Mouse (Mus musculus) forebrain, embryonic 15.5 days (tissue): Measurements from ENCODE around the gene Rps15. TPM values are rescaled to one million over a fixed set of nuclear protein-coding genes. Genes with fewer than 3 reads are reported as not detected.

Experiments
- ATAC-seq: fragments of 200-750 bp; cut with Nextera tagmentation; replicated peaks from 2 replicates; pipeline ENCODE4 v1.8.0; 2017; ENCODE audit warnings: mild to moderate bottlenecking, moderate TSS enrichment, moderate library complexity
- H3K27ac ChIP-seq: fragments of 300-500 bp; sonication (generic); replicated peaks from 2 replicates; pipeline ENCODE4 v1.5.1; 2015; ENCODE audit warnings: mild to moderate bottlenecking, inconsistent platforms
- H3K27me3 ChIP-seq: fragments of 300-500 bp; sonication (generic); 2 replicates; pipeline ENCODE4 v1.6.1; 2015; ENCODE audit warnings: inconsistent platforms
- H3K36me3 ChIP-seq: fragments of 300-500 bp; sonication (generic); 2 replicates; pipeline ENCODE4 v1.6.1; 2015; ENCODE audit warnings: mild to moderate bottlenecking, inconsistent platforms
- H3K4me1 ChIP-seq: fragments of 300-500 bp; sonication (generic); 2 replicates; pipeline ENCODE4 v1.6.1; 2015; ENCODE audit warnings: inconsistent platforms
- H3K4me2 ChIP-seq: fragments of 300-500 bp; sonication (generic); replicated peaks from 2 replicates; pipeline ENCODE4 v1.6.1; 2015; ENCODE audit warnings: mild to moderate bottlenecking, inconsistent platforms
- H3K4me3 ChIP-seq: fragments of 300-500 bp; sonication (generic); 2 replicates; pipeline ENCODE4 v1.5.1; 2015; ENCODE audit warnings: mild to moderate bottlenecking, inconsistent platforms
- H3K9ac ChIP-seq: fragments of 300-500 bp; sonication (generic); replicated peaks from 2 replicates; pipeline ENCODE4 v1.6.1; 2015; ENCODE audit warnings: mild to moderate bottlenecking, inconsistent platforms
- H3K9me3 ChIP-seq: fragments of 300-500 bp; sonication (generic); 2 replicates; pipeline ENCODE4 v1.6.1; 2016; ENCODE audit warnings: inconsistent platforms
- WGBS: fragments of 180-500 bp; shearing (Covaris S2); methylation state at CpG from one replicate; pipeline ENCODE4 v1.1.7; 2015; ENCODE audit warnings: mixed read lengths; 5-methylcytosine and 5-hydroxymethylcytosine counted together
- polyA plus RNA-seq: library from polyadenylated mRNA; unstranded; fragments of >200 nt; fragmentation: Nextera tagmentation; extraction: Ambion mirVana; gene quantifications from 2 replicates; pipeline ENCODE4 v1.2.1, GENCODE M21; 2015

The Rps15 gene
- polyA plus RNA-seq, 1 experiment from 2014 or later, result 628 TPM

DNA sequence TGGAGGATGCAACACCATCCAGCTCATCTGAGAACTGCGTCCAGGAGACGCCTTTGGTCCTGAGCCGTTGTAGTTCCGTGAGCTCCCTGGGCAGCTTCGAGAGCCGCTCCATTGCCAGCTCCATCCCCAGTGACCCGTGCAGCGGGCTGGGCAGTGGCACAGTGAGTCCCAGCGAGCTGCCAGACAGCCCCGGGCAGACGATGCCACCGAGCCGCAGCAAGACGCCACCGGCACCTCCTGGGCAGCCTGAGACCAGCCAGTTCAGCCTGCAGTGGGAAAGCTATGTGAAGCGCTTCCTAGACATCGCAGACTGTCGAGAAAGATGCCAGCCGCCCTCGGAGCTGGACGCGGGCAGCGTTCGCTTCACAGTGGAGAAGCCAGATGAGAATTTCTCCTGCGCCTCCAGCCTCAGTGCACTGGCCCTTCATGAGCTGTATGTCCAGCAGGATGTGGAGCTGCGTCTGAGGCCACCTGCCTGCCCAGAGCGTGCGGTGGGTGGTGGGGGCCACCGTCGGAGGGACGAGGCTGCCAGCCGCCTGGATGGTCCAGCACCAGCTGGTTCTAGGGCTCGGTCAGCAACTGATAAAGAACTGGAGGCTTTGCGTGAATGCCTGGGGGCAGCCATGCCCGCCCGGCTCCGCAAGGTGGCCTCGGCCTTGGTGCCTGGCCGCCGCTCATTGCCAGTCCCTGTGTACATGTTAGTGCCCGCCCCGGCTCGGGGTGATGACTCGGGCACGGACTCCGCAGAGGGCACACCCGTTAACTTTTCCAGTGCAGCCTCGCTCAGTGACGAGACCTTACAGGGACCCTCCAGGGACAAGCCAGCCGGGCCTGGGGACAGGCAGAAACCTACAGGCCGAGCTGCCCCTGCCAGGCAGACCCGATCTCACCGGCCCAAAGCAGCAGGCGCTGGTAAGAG lies 20.6 kb downstream of the Rps15 start:
- no peak overlapping the region for H3K27ac ChIP-seq
- H3K27me3 ChIP-seq, result no peaks in the 10 kb centered on the region
- H3K36me3 ChIP-seq, result peaks cover 98% of the 10 kb centered on the region
- H3K4me2 ChIP-seq, result no peak overlapping the region
- H3K4me1 ChIP-seq, result peaks cover 38% of the 10 kb centered on the region
- ATAC-seq, result no peak
- no peak overlapping the region for H3K4me3 ChIP-seq
- no peaks in the 10 kb centered on the region for H3K9me3 ChIP-seq
- 72% methylated on average over 54 of the region's 54 CpGs for WGBS
- no peak overlapping the region for H3K9ac ChIP-seq

DNA sequence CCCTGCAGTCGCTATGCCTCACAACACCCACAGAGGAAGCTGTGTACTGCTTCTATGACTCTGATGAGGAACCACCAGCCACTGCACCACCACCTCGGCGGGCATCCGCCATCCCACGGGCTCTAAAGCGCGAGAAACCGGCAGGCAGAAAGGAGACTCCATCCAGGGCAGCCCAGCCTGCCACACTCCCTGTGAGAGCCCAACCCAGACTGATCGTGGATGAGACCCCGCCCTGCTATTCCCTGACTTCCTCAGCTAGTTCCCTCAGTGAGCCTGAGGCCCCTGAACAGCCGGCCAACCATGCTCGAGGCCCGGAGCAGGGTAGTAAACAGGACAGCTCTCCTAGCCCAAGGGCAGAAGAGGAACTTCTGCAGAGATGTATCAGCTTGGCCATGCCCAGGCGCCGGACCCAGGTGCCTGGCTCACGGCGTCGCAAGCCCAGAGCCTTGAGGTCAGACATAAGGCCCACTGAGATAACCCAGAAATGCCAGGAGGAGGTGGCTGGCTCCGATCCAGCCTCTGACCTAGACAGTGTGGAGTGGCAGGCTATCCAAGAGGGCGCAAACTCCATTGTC lies 21.5 kb downstream of the Rps15 start:
- Histone ChIP-seq H3K27ac (no peak overlapping the region), H3K4me1 (peaks cover 43% of the 10 kb centered on the region), H3K4me3 (no peak overlapping the region), H3K27me3 (no peaks in the 10 kb centered on the region), H3K36me3 (peaks cover 97% of the 10 kb centered on the region), H3K4me2 (no peak overlapping the region), H3K9me3 (no peaks in the 10 kb centered on the region), H3K9ac (no peak overlapping the region)
- 71% methylated on average over 20 of the region's 20 CpGs for WGBS
- ATAC-seq, result no peak

DNA sequence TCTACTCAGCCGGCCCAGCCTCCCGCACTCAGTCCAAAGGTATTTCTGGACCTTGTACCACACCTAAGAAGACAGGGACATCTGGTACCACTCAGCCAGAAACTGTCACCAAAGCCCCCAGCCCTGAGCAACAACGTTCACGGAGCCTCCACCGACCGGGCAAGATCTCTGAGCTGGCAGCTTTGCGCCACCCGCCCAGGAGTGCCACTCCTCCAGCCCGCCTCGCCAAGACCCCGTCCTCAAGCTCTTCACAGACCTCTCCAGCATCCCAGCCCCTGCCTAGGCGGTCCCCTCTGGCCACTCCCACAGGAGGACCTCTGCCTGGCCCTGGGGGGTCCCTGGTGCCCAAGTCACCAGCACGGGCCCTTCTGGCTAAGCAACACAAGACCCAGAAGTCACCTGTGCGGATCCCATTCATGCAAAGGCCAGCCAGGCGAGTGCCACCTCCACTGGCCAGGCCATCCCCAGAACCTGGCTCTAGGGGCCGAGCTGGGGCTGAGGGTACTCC lies 22.3 kb downstream of the Rps15 start:
- Histone ChIP-seq H3K4me2 (no peak overlapping the region), H3K9me3 (no peaks in the 10 kb centered on the region), H3K27me3 (no peaks in the 10 kb centered on the region), H3K36me3 (peaks cover 89% of the 10 kb centered on the region), H3K4me3 (no peak overlapping the region), H3K9ac (no peak overlapping the region), H3K27ac (no peak overlapping the region), H3K4me1 (peaks cover 51% of the 10 kb centered on the region)
- WGBS, result 61% methylated on average over 16 of the region's 16 CpGs
- no peak for ATAC-seq

DNA sequence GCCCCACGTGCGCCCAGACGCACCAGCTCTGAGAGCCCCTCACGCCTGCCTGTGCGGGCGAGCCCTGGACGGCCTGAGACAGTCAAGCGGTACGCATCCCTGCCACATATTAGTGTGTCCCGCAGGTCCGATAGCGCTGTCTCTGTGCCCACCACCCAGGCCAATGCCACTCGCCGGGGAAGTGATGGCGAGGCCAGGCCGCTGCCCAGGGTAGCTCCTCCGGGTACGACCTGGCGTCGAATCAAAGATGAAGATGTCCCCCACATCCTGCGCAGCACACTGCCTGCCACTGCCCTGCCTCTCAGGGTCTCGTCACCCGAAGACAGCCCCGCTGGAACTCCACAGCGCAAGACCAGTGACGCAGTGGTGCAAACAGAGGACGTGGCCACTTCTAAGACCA lies 23.1 kb downstream of the Rps15 start:
- Histone ChIP-seq H3K4me1 (peaks cover 57% of the 10 kb centered on the region), H3K9ac (no peak overlapping the region), H3K4me3 (no peak overlapping the region), H3K27me3 (no peaks in the 10 kb centered on the region), H3K9me3 (no peaks in the 10 kb centered on the region), H3K27ac (no peak overlapping the region), H3K36me3 (peaks cover 83% of the 10 kb centered on the region), H3K4me2 (no peak overlapping the region)
- no peak for ATAC-seq
- 62% methylated on average over 27 of the region's 27 CpGs for WGBS

DNA sequence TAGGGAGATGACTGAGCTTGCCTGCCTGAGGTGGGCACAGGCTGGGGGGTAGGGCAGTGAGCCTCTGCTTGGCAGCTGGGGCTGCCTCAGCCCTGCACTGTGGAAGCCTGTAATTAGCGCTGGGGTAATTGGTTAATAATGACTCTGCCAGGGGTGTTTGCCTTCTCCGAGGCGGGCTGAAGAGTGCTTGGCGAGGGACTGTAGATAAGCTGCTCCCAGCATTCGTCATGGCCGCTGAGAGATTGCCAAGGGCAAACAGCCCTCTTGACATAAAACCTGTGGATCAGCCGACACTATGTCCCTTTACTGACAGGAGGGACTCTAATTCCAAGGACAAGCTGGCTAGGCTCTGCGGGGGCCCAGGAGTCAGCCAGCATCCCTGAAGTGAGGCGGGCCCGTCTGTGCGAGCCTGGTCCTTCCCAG lies 24.1 kb downstream of the Rps15 start:
- H3K4me1 ChIP-seq, result peaks cover 61% of the 10 kb centered on the region
- no peak overlapping the region for H3K9ac ChIP-seq
- ATAC-seq, result peak; percentile 17; the same call in 1 of the 2 replicates
- no peaks in the 10 kb centered on the region for H3K9me3 ChIP-seq
- H3K36me3 ChIP-seq, result peaks cover 73% of the 10 kb centered on the region
- H3K4me3 ChIP-seq, result no peak overlapping the region
- H3K27ac ChIP-seq, result peak overlapping the region; percentile 4; the same call in 1 of the 2 replicates
- no peak overlapping the region for H3K4me2 ChIP-seq
- 27% methylated on average over 11 of the region's 11 CpGs for WGBS
- no peaks in the 10 kb centered on the region for H3K27me3 ChIP-seq

DNA sequence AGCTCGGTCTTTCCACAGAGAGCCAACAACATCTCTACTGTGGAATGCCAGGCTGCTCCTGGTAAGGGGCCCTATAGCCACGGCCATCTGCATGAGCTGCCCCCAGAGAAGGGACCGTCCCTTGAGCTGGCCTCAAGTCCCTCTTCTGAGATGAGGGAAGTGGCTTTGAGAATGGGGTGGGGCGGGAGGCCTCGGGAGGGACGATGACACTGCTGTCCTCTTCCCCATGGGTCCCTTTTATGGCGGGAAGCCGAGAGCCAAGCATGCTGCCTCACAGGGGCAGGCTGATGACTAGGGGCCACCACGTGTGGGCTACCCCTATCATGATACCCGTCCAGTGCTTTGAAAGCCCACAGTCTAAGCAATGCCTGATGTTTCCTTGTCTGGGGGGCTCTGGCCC lies 24.8 kb downstream of the Rps15 start:
- Histone ChIP-seq H3K9ac (no peak overlapping the region; the same call in 1 of the 2 replicates), H3K4me2 (no peak overlapping the region), H3K36me3 (peaks cover 66% of the 10 kb centered on the region), H3K4me1 (peaks cover 61% of the 10 kb centered on the region), H3K27ac (peak overlapping the region; percentile 4; the same call in 1 of the 2 replicates), H3K4me3 (no peak overlapping the region), H3K27me3 (no peaks in the 10 kb centered on the region), H3K9me3 (no peaks in the 10 kb centered on the region)
- 57% methylated on average over 10 of the region's 10 CpGs for WGBS
- ATAC-seq, result no peak

DNA sequence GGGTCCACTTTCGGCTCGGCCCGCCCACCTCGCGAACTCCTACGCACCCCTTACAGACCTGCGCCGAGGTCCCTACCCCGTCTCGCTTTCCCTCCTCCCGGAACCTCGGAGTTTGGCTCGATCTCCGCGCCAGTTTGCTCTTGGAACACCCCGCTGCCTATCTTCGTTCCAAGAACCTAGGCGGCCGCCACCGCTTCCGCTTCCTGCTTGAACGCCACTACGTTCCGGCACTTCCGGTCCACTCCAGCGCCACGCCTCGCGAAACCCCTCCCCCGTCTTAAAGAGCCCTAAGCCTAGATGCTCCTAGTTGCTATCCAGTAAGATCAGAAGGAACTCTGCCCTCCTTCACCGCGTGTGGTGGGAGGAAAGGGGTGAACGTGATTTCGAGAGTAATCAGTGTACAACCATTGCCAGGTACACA lies 28.1 kb downstream of the Rps15 start, which contains the start of gene 2310011J03Rik:
Gene 2310011J03Rik (minus strand): TSS at position 198 of the 421 bp plus-strand sequence.
- Histone ChIP-seq H3K4me2 (peak within 1 kb of the TSS; percentile 90), H3K9me3 (no peaks in the 10 kb centered on the region), H3K27me3 (no peaks in the 10 kb centered on the region), H3K4me3 (peak within 1 kb of the TSS; percentile 89), H3K9ac (peak within 1 kb of the TSS; percentile 67), H3K36me3 (peaks cover 33% of the 10 kb centered on the region), H3K27ac (peak within 1 kb of the TSS; percentile 73), H3K4me1 (peaks cover 63% of the 10 kb centered on the region)
- peak; percentile 69 for ATAC-seq
- WGBS, result under 1% methylated on average over 34 of the region's 34 CpGs

DNA sequence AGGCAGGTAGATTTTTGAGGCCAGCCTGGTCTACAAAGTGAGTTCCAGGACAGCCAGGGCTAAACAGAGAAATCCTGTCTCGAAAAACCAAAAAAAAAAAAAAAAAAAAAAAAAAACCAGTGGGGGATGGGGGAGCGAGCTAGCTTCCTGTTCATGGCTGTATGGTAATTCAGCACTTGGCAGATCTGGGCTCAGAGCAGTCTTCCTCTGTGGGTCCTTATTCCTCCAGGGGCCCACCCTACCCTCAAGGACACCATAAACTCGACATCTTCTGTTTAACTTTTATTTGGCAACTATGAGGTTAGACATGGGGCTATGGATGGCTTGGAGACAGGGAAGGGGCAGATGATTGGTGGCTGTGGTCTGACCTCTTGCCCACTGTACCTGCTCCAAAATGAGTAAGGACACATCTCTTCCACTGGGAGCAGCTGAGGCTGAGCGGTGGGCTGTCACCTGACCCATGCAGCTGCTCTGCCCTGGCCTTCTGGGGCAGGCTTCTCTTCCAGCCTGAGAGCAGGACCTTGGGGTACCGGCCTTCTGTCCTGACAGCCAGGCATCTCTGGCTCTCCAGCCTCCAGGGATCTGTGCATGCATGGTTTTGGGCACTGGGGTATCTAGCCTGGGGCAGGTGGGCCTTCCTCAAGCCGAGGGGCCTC lies 28.9 kb downstream of the Rps15 start:
- ATAC-seq, result no peak
- H3K9ac ChIP-seq, result no peak overlapping the region
- WGBS, result 87% methylated on average over 6 of the region's 6 CpGs
- no peak overlapping the region for H3K4me3 ChIP-seq
- peaks cover 25% of the 10 kb centered on the region for H3K36me3 ChIP-seq
- H3K4me2 ChIP-seq, result no peak overlapping the region
- H3K27ac ChIP-seq, result no peak overlapping the region
- no peaks in the 10 kb centered on the region for H3K9me3 ChIP-seq
- H3K4me1 ChIP-seq, result peaks cover 55% of the 10 kb centered on the region
- no peaks in the 10 kb centered on the region for H3K27me3 ChIP-seq

DNA sequence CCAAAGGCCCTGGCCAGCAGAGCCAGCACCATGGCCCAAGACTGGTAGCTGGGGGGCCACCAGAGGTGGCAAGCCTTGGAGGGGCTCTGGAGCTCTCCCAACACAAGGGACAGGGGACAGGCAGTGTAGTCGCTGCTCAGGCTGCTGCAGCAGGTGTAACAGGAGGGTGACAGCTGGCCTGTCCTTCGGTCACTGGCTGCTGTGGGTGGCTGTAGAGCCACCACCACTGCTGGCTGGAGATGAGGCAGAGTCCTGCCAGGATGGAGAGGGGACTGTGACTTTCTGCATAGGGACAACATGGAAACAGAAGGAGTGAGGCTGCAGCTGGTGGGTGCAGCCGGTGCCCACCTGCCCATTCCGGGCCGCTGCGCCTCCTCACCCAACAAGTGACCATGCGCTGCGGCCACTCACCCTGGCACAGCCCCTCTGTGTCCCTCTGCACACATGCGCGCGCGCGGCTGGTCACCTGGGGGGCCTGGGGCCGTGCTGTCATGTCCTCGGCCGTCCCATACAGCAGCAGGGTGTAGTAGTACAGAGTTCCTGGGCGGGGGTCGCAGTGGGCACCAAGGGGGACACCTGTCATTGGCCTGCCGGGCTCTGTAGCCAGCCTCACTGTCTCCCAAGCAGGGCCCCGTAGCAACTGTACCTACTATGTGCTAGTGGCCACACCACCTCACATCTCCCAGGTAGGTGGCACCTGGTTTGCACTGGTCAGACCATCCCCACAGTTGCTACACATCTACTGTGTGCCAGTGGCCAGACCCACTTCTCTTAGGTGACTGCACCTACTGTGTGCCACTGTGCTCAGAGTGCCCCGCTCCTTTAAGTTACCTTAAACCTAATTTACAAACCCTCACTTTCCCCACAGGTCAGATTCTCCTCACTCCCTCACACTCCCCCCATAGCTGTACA lies 29.7 kb downstream of the Rps15 start:
- ATAC-seq, result no peak
- 92% methylated on average over 21 of the region's 21 CpGs for WGBS
- Histone ChIP-seq H3K27ac (no peak overlapping the region), H3K9ac (no peak overlapping the region), H3K27me3 (no peaks in the 10 kb centered on the region), H3K9me3 (no peaks in the 10 kb centered on the region), H3K4me1 (peaks cover 47% of the 10 kb centered on the region), H3K4me3 (no peak overlapping the region), H3K36me3 (peaks cover 17% of the 10 kb centered on the region), H3K4me2 (no peak overlapping the region)

DNA sequence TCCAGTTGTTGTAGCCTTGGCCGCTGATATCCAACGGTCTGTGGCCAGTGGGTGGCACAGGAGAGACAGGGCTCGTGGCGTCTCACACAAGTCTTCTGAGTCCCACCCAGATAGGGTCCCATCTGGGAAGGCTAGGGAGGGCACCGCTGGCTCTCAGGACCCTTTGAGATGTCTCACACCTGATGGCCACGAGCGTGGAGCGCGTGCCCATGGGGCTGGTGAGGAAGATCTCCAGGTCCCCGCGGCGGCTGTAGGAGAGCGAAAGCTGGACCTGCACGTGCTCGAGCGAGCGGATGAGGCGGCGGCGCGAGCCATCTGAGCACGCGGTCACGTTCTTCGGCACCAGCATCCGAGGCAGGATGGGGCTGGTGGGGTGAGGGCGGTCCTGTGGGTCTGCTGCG lies 30.6 kb downstream of the Rps15 start:
- Histone ChIP-seq H3K9me3 (no peaks in the 10 kb centered on the region), H3K27me3 (no peaks in the 10 kb centered on the region), H3K4me2 (peak overlapping the region; percentile 95), H3K36me3 (peaks cover 8% of the 10 kb centered on the region), H3K27ac (no peak overlapping the region), H3K9ac (peak overlapping the region; percentile 45), H3K4me1 (peaks cover 39% of the 10 kb centered on the region), H3K4me3 (peak overlapping the region; percentile 50)
- no peak for ATAC-seq
- 3% methylated on average over 28 of the region's 28 CpGs for WGBS
